Mouse (Mus musculus) erythroblast, embryonic 14.5 days (primary cell): ENCODE data around the gene Scimp.

Experiments used
- GATA1 ChIP-seq: IDR thresholded peaks from 2 replicates; pipeline ENCODE4 v1.6.1; 2012; ENCODE audit warnings: low read length, inconsistent platforms, mixed read lengths
- TAL1 ChIP-seq: IDR thresholded peaks from 3 replicates; pipeline ENCODE4 v1.6.1; 2012; ENCODE audit warnings: low read length, inconsistent platforms, mixed read lengths

GRCm38 (mm10) chr11:70845457-70845978 lies 33.1 kb upstream of the Scimp start:
- TF ChIP-seq TAL1 (no peak), GATA1 (no peak)
